Mouse (Mus musculus) lung, embryonic 14.5 days (tissue): ENCODE results near the gene Ubd. TPM values are rescaled to one million over a fixed set of nuclear protein-coding genes. Genes with fewer than 3 reads are reported as not detected.

Source experiments
- ATAC-seq: fragments of 200-750 bp; cut with Nextera tagmentation; 2 replicates; pipeline ENCODE4 v1.8.0; 2017; ENCODE audit warnings: mild to moderate bottlenecking, moderate TSS enrichment, moderate library complexity; ENCODE audit not compliant: insufficient read depth
- DNase-seq: peaks from one replicate; pipeline ENCODE4 v3.0.0-alpha.2; 2015
- H3K27ac ChIP-seq: fragments of 300-500 bp; sonication (generic); 2 replicates; pipeline ENCODE4 v1.5.1; 2014; ENCODE audit warnings: low read depth, mild to moderate bottlenecking, moderate library complexity
- H3K27me3 ChIP-seq: fragments of 300-500 bp; sonication (generic); 2 replicates; pipeline ENCODE4 v1.6.1; 2014; ENCODE audit warnings: low read length, control low read depth; ENCODE audit not compliant: insufficient read depth
- H3K36me3 ChIP-seq: fragments of 300-500 bp; sonication (generic); 2 replicates; pipeline ENCODE4 v1.6.1; 2014; ENCODE audit warnings: control low read depth; ENCODE audit not compliant: insufficient read depth
- H3K4me1 ChIP-seq: fragments of 300-500 bp; sonication (generic); 2 replicates; pipeline ENCODE4 v1.6.1; 2014; ENCODE audit warnings: antibody characterized with exemption, control low read depth; ENCODE audit not compliant: insufficient read depth
- H3K4me2 ChIP-seq: fragments of 300-500 bp; sonication (generic); 2 replicates; pipeline ENCODE4 v1.6.1; 2014; ENCODE audit warnings: mild to moderate bottlenecking
- H3K4me3 ChIP-seq: fragments of 300-500 bp; sonication (generic); 2 replicates; pipeline ENCODE4 v1.5.1; 2014; ENCODE audit warnings: low read depth, low read length
- H3K9ac ChIP-seq: fragments of 300-500 bp; sonication (generic); 2 replicates; pipeline ENCODE4 v1.6.1; 2014
- H3K9me3 ChIP-seq: fragments of 300-500 bp; sonication (generic); 2 replicates; pipeline ENCODE4 v1.6.1; 2016; ENCODE audit warnings: low read depth, low read length, control low read depth
- CTCF ChIP-seq: IDR thresholded peaks from 2 replicates; pipeline ENCODE4 v1.5.1; 2016; ENCODE audit warnings: antibody characterized with exemption, low read depth
- WGBS: fragments of 180-500 bp; shearing (Covaris S2); extraction: QIAGEN DNeasy Blood & Tissue Kit; methylation state at CpG from one replicate; pipeline ENCODE4 v1.1.7; 2014; 5-methylcytosine and 5-hydroxymethylcytosine counted together
- polyA plus RNA-seq: library from polyadenylated mRNA; unstranded; fragments of >200 nt; fragmentation: Nextera tagmentation; extraction: Ambion mirVana; gene quantifications from 2 replicates; pipeline ENCODE4 v1.2.1, GENCODE M21; 2014

The Ubd gene
- polyA plus RNA-seq, 1 experiment from 2014 or later = not detected

DNA sequence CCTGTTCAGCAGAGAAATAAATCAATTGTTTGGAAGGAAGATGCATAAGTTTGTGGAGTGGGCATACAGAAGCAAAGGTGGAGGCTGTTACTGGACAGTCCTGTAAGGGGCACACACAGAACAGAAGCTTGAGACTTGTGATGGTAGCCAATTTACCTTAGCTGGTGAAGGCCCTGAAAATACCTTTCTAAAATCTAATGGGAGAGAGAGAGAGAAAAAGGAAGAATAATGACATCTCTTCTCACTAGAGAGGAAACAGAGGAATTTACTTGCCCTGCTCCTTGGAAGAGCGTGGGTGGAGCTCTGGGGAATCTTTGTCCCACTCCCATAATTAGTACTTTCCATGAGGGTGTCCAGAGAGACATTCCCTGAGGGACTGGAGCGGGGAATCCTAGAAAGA, 7.2 kb downstream of the Ubd start, which contains the start of gene Olfr94:
Olfr94 (minus strand) TSS at position 101 of the 400 bp plus-strand sequence.
- no peak for TF ChIP-seq CTCF
- Histone ChIP-seq H3K4me1 (no peaks in the 10 kb centered on the region), H3K4me3 (no peak within 1 kb of the TSS), H3K4me2 (no peak within 1 kb of the TSS), H3K9ac (no peak within 1 kb of the TSS), H3K36me3 (no peaks in the 10 kb centered on the region), H3K9me3 (no peaks in the 10 kb centered on the region), H3K27me3 (peaks cover 29% of the 10 kb centered on the region), H3K27ac (no peak within 1 kb of the TSS)
- ATAC-seq (no peak), DNase-seq (no peak)
- 78% methylated on average over 2 of the region's 2 CpGs for WGBS

DNA sequence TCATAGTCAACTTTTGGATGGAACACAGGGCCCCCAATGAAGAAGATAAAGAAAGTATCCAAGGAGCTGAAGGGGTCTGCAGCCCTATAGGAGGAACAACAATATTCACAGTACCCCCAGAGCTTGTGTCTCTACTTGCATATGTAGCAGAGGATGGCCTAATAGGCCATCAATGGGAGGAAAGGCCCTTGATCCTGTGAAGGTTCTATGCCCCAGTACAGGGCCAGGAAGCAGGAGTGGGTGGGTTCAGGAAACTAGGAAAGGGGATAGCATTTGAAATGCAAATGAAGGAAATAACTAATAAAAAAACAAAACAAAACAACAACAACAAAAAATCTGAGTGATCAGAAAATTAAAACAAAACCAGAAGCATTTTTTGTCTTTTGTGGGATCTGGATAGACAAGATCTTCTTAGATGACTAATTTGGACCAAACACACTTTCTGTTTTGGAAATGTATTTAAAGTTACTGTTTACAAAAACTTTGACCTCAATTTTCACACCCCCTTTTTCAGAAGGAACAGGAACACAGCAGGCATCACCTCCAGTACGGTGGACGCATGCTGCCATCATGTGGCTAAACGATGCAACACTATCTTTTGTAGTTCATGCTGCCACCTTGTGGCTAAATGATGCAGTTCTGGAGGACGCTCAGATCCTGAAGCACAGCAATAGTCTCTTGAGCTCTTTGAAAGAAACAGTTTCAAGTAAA, 9.7 kb downstream of the Ubd start:
- peak; percentile 94 for DNase-seq
- ATAC-seq = peak; percentile 86
- Histone ChIP-seq H3K9ac (no peak overlapping the region), H3K27me3 (0 out of 2 replicates have a peak, but pooled peaks cover 5% of the 10 kb centered on the region), H3K4me3 (no peak overlapping the region), H3K27ac (no peak overlapping the region), H3K4me2 (no peak overlapping the region), H3K9me3 (no peaks in the 10 kb centered on the region), H3K4me1 (no peaks in the 10 kb centered on the region), H3K36me3 (no peaks in the 10 kb centered on the region)
- 1% methylated on average over 4 of the region's 4 CpGs for WGBS
- peak; percentile 100 for TF ChIP-seq CTCF

DNA sequence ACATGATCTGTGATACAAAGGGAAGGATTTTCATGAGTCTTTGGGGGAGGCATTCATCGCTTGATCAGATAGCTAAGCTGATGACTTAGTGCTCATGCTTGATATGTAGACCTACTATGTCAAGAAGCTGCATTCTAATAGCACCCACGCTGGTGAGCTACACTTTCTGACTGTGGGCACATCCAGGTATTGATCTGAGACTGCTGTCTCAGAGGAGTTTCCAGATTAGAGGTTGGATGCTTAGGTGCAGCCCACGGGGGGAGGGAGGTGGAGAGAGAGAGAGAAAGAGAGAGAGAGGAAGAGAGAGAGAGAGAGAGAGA, 10.2 kb downstream of the Ubd start:
- ATAC-seq = peak; percentile 41; the same call in 1 of the 2 replicates
- TF ChIP-seq CTCF = no peak
- 0 out of 2 replicates have a peak, but pooled peaks cover 5% of the 10 kb centered on the region for H3K27me3 ChIP-seq
- H3K9me3 ChIP-seq = no peaks in the 10 kb centered on the region
- DNase-seq = no peak
- no peak overlapping the region for H3K27ac ChIP-seq
- no peaks in the 10 kb centered on the region for H3K4me1 ChIP-seq
- no peak overlapping the region for H3K4me2 ChIP-seq
- 20% methylated on average over 3 of the region's 3 CpGs for WGBS
- no peaks in the 10 kb centered on the region for H3K36me3 ChIP-seq
- no peak overlapping the region for H3K9ac ChIP-seq
- no peak overlapping the region for H3K4me3 ChIP-seq

DNA sequence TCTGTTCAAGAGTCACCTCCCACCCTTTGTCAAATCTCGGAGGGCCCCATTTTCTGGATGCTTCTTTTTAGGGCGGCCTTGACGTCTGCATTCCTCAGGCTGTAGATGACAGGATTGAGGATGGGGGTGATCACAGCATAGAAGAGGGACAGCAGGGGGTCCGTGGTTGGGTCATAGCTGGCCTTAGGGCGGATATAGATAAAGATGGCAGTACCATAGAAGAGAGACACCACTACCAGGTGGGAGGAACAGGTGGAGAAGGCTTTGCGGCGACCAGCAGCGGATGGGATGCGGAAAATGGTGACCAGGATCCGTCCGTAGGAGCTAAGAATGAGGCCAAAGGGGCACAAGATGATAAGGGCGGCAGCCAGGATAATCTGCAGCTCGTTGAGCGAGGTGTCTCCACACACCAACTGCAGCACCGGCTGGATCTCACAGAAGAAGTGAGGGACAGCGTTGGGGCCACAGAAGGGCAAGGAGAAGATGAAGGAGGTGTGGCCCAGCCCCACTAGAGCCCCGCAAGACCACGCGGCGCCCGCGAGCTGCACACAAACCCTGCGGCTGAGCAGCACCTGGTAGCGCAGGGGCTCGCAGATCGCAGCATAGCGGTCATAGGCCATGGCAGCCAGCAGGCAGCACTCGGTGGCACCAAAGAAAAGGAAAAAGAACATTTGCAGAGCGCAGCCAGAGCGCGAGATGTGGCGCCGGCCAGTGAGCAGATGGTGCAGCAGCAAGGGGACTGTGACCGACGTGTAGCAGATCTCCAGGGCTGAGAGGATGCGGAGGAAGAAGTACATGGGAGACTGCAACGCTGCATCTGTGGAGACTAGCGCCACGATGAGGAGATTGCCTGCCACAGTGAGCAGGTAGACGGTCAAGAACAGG, 17.4 kb downstream of the Ubd start:
- Histone ChIP-seq H3K36me3 (no peaks in the 10 kb centered on the region), H3K9ac (no peak overlapping the region), H3K4me1 (no peaks in the 10 kb centered on the region), H3K27ac (no peak overlapping the region), H3K9me3 (no peaks in the 10 kb centered on the region), H3K4me2 (no peak overlapping the region), H3K27me3 (peaks cover 17% of the 10 kb centered on the region), H3K4me3 (0 out of 2 replicates have a peak overlapping the region, but pooled peaks have one; percentile 0)
- 11% methylated on average over 40 of the region's 40 CpGs for WGBS
- no peak for ATAC-seq
- peak; percentile 1 for DNase-seq
- no peak for TF ChIP-seq CTCF

DNA sequence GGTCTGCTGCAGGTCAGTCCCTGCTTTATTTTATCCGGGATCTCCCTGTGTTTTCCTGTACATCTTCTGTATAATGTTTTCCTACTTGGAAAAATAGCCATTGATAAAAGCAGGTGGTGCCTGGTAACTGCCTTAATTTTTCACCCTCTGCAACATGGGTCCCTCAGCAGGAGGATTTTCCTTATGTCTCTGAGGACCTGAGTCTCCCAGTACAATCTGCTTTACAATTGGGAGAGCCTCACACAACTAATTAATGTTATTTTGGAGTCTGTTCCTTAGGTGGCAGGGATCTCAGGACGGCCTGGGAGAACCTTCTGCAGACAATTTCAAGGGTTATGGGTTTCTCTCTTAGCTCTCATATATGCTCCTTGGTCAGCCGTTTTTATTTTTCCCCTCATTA, 19.3 kb downstream of the Ubd start, which contains the start of gene Olfr95:
Olfr95 (minus strand) TSS at position 101 of the 400 bp plus-strand sequence.
- Histone ChIP-seq H3K4me1 (no peaks in the 10 kb centered on the region), H3K9me3 (no peaks in the 10 kb centered on the region), H3K27ac (no peak within 1 kb of the TSS), H3K27me3 (peaks cover 17% of the 10 kb centered on the region), H3K36me3 (no peaks in the 10 kb centered on the region), H3K4me3 (no peak within 1 kb of the TSS), H3K4me2 (no peak within 1 kb of the TSS), H3K9ac (no peak within 1 kb of the TSS)
- no peak for ATAC-seq
- no peak for TF ChIP-seq CTCF
- 66% methylated on average over 3 of the region's 3 CpGs for WGBS
- DNase-seq = no peak

DNA sequence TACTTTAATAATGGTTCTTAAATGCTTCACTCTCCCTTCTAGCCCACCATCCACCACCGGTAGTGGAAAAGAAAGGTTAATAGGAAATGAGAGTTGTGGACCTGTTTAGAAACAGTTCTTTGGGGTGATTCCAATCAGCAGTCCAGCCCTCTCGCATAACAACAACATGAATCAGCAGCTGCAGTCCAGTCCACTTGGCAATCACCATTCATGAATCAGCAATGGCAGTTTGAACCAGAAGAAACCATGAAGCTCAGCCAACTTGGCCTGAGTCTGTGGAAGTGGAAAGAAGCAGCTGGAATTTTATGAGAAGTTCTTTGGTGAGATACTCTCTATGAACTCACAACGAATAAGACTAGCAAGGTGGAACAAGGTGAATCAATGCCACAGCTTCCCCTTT, 24.8 kb downstream of the Ubd start:
- no peak for DNase-seq
- no peak for TF ChIP-seq CTCF

DNA sequence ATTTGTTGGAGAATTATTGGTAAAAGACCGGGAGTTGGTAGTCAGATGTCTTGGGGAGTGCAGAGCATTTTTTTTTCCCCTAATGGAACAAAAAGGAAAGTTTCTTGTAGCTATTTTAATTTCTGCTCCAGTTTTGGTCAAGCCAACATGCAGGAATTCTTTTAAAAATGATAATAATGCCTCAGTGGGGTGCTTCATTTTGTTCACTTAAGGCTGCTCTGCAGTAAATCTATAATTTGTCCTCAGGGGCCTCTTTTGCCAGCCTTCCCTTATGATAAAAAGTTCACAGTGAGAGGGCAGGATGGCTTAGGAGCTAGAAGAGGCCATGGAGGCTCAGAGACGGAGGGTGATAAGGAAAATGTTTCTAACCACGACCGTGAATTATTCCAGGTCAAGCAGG, 26.2 kb downstream of the Ubd start, which contains the start of gene Olfr96:
Olfr96 (plus strand) TSS at position 301 of the 400 bp plus-strand sequence.
- no peak within 1 kb of the TSS for H3K9ac ChIP-seq
- 66% methylated on average over 4 of the region's 4 CpGs for WGBS
- H3K27me3 ChIP-seq = no peaks in the 10 kb centered on the region
- H3K4me3 ChIP-seq = no peak within 1 kb of the TSS
- H3K9me3 ChIP-seq = no peaks in the 10 kb centered on the region
- no peak for TF ChIP-seq CTCF
- no peaks in the 10 kb centered on the region for H3K36me3 ChIP-seq
- no peak for DNase-seq
- ATAC-seq = no peak
- H3K4me1 ChIP-seq = no peaks in the 10 kb centered on the region
- H3K4me2 ChIP-seq = no peak within 1 kb of the TSS
- no peak within 1 kb of the TSS for H3K27ac ChIP-seq

More for the DNA sequence above, 24.8 kb downstream of the Ubd start:
- Histone ChIP-seq H3K9ac (no peak overlapping the region), H3K27me3 (no peaks in the 10 kb centered on the region), H3K4me2 (no peak overlapping the region), H3K9me3 (no peaks in the 10 kb centered on the region), H3K36me3 (no peaks in the 10 kb centered on the region), H3K4me1 (no peaks in the 10 kb centered on the region), H3K4me3 (no peak overlapping the region), H3K27ac (no peak overlapping the region)
- WGBS = 79% methylated on average over 3 of the region's 3 CpGs
- ATAC-seq = no peak
